Mouse (Mus musculus) heart, embryonic 11.5 days (tissue): ENCODE data around the gene Slc12a4. TPM values are rescaled to one million over a fixed set of nuclear protein-coding genes. Genes with fewer than 3 reads are reported as not detected.
A peak's percentile ranks its signal among the peaks of the same experiment; 100 is the strongest.

ENCODE experiments used
- ATAC-seq: fragments of 200-750 bp; cut with Nextera tagmentation; replicated peaks from 2 replicates; pipeline ENCODE4 v1.8.0; 2017; ENCODE audit warnings: moderate library complexity; ENCODE audit not compliant: insufficient number of reproducible peaks, low FRiP score, low TSS enrichment
- H3K27ac ChIP-seq: fragments of 300-500 bp; sonication (generic); 2 replicates; pipeline ENCODE4 v1.5.1; 2014; ENCODE audit warnings: mild to moderate bottlenecking, low read depth, low read length
- H3K27me3 ChIP-seq: fragments of 300-500 bp; sonication (generic); 2 replicates; pipeline ENCODE4 v1.6.1; 2014; ENCODE audit warnings: mild to moderate bottlenecking, low read length, mixed read lengths; ENCODE audit not compliant: control insufficient read depth, insufficient read depth
- H3K36me3 ChIP-seq: fragments of 300-500 bp; sonication (generic); 2 replicates; pipeline ENCODE4 v1.6.1; 2014; ENCODE audit warnings: mild to moderate bottlenecking, low read length, moderate library complexity, mixed read lengths; ENCODE audit not compliant: control insufficient read depth, insufficient read depth
- H3K4me1 ChIP-seq: fragments of 300-500 bp; sonication (generic); 2 replicates; pipeline ENCODE4 v1.6.1; 2014; ENCODE audit warnings: low read length; ENCODE audit not compliant: control insufficient read depth, insufficient read depth
- H3K4me2 ChIP-seq: fragments of 300-500 bp; sonication (generic); 2 replicates; pipeline ENCODE4 v1.6.1; 2014; ENCODE audit warnings: mild to moderate bottlenecking, moderate library complexity
- H3K4me3 ChIP-seq: fragments of 300-500 bp; sonication (generic); 2 replicates; pipeline ENCODE4 v1.5.1; 2014; ENCODE audit warnings: low read depth, low read length
- H3K9ac ChIP-seq: fragments of 300-500 bp; sonication (generic); 2 replicates; pipeline ENCODE4 v1.6.1; 2014; ENCODE audit warnings: mild to moderate bottlenecking, low read depth, low read length, moderate library complexity
- H3K9me3 ChIP-seq: fragments of 300-500 bp; sonication (generic); replicated peaks from 2 replicates; pipeline ENCODE4 v1.6.1; 2016; ENCODE audit warnings: low read length; ENCODE audit not compliant: control insufficient read depth
- WGBS: fragments of 180-500 bp; shearing (Covaris S2); extraction: QIAGEN DNeasy Blood & Tissue Kit; methylation state at CpG from one replicate; pipeline ENCODE4 v1.1.7; 2014; ENCODE audit not compliant: insufficient replicate concordance; 5-methylcytosine and 5-hydroxymethylcytosine counted together
- polyA plus RNA-seq: library from polyadenylated mRNA; unstranded; fragments of >200 nt; fragmentation: Nextera tagmentation; extraction: Ambion mirVana; gene quantifications from 2 replicates; pipeline ENCODE4 v1.2.1, GENCODE M21; 2014

The Slc12a4 gene
- polyA plus RNA-seq, 1 experiment from 2014 or later: 28.6 TPM

DNA sequence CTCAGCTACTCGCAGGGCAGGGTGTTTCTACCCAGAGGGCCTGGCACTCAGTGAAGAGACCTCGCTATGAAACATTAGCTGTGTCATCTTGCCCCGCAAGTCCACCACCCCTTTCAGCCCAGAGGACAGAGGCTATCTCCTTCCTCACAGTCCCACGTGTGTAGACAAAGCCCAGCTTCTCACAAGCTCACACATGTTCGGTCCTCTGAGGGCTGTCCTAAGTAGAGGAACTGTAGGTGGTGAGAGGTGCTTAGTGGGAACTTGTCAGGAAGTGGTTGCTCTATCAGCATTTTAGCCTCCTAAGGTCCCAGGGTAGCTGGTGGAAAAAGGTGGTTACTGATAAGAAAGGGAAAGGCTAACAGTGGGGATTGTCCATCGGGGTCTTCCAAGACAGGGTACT is 30.8 kb downstream of the Slc12a4 start:
- Histone ChIP-seq H3K27me3 (no peaks in the 10 kb centered on the region), H3K9me3 (no peaks in the 10 kb centered on the region), H3K27ac (no peak overlapping the region), H3K9ac (no peak overlapping the region), H3K4me2 (no peak overlapping the region), H3K4me3 (no peak overlapping the region), H3K36me3 (peaks cover 5% of the 10 kb centered on the region; the same call in 1 of the 2 replicates), H3K4me1 (peaks cover 8% of the 10 kb centered on the region)
- WGBS: 51% methylated on average over 6 of the region's 6 CpGs
- no peak for ATAC-seq

DNA sequence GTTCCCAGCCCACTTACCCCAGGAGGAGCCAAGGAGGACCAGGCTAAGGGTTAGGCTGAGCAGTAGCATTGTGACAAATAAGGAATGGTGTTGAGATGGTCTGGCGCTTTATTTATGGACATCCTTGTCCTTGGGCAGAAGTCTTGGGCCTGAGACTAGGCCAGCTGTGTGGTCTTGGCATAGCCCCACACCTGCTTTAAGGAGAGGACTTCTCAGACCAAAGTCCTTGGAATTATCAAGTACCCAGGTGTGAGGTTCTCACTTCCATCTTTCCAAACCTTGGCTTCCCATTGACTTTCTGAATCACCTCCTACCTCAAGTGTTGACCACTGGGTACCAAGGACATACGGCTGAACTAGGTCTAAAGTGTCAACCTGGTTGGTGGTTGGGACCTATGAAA is 32.1 kb downstream of the Slc12a4 start, which contains the start of gene Ctrl:
Gene Ctrl, minus strand, starts transcription at position 101 of the 400 bp plus-strand sequence.
- no peaks in the 10 kb centered on the region for H3K9me3 ChIP-seq
- no peak within 1 kb of the TSS for H3K4me3 ChIP-seq
- ATAC-seq: no peak
- no peak within 1 kb of the TSS for H3K9ac ChIP-seq
- no peak within 1 kb of the TSS for H3K4me2 ChIP-seq
- no peak within 1 kb of the TSS for H3K27ac ChIP-seq
- WGBS: 87% methylated on average over 2 of the region's 2 CpGs
- peaks cover 8% of the 10 kb centered on the region for H3K4me1 ChIP-seq
- H3K36me3 ChIP-seq: peaks cover 4% of the 10 kb centered on the region; the same call in 1 of the 2 replicates
- H3K27me3 ChIP-seq: no peaks in the 10 kb centered on the region

DNA sequence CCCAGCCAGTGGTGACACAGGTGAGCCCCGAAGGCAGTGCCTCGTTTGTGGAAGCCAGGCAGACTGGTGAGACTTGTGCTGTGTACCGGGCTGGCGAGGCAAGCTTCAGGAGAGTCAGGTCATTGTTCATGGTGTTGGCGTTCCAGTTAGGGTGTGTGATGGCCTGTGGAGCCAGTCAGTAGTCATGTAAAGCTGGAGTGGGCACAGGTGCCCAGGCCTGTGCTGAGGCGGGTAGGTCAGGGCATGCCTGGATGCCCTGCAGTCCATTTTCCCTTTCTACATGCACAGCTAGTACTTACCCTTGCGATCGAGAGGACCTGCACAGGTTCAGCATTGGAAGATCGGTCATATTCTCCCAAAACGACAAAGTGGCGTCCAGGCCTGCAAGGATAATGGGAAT is 33.4 kb downstream of the Slc12a4 start:
- no peak for ATAC-seq
- Histone ChIP-seq H3K36me3 (peaks cover 4% of the 10 kb centered on the region; the same call in 1 of the 2 replicates), H3K27me3 (no peaks in the 10 kb centered on the region), H3K27ac (no peak overlapping the region), H3K4me2 (no peak overlapping the region), H3K9ac (no peak overlapping the region), H3K4me3 (no peak overlapping the region), H3K4me1 (peaks cover 8% of the 10 kb centered on the region), H3K9me3 (no peaks in the 10 kb centered on the region)
- 82% methylated on average over 11 of the region's 11 CpGs for WGBS

DNA sequence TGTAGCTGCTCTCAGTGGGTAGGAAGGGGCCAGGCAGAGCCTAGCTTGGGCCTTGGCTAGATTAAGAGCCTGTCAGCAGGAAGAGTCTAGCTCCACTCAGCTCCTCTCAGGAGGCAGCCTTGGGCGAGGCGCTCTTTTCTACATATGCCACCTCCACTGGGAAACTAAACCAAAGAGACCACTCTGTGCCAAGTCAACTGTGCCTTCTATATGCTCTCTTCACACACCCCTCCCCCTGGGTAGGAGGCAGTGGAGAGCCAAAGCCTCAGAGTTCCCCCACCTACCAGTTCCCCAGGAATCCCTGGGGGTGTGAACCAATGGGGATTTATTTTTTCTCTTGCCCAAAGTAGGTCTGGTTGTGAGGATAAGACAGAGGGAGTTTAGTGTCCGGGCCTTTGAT is 34.6 kb downstream of the Slc12a4 start:
- Histone ChIP-seq H3K27me3 (no peaks in the 10 kb centered on the region), H3K9me3 (no peaks in the 10 kb centered on the region), H3K9ac (no peak overlapping the region), H3K4me3 (no peak overlapping the region), H3K4me2 (no peak overlapping the region), H3K4me1 (peaks cover 4% of the 10 kb centered on the region), H3K27ac (no peak overlapping the region), H3K36me3 (peaks cover 4% of the 10 kb centered on the region; the same call in 1 of the 2 replicates)
- WGBS: 83% methylated on average over 3 of the region's 3 CpGs
- ATAC-seq: no peak

DNA sequence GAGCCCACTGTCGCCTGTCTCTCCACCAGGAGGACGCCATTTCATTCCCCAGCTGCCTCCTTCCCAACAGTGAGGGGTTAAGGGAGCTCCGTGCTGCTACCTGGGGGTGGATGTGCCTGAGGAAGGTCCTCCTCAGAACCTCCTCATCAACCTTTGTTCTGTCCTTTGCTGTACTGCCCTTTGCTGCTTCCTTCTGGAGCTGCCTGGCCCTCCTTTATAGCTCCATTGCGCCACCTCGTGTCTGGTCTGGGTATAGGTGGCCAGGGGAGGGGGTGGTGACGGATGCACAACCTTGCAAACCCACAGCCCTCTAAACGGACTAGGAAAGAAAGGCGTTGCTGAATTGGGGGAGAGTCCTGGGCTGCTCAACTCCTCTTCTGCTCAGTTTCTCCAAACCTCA is 35.3 kb downstream of the Slc12a4 start:
- no peak for ATAC-seq
- Histone ChIP-seq H3K4me1 (no peaks in the 10 kb centered on the region), H3K36me3 (peaks cover 4% of the 10 kb centered on the region; the same call in 1 of the 2 replicates), H3K4me3 (no peak overlapping the region), H3K9me3 (no peaks in the 10 kb centered on the region), H3K4me2 (no peak overlapping the region), H3K27me3 (no peaks in the 10 kb centered on the region), H3K27ac (no peak overlapping the region), H3K9ac (peak overlapping the region; percentile 23; the same call in 1 of the 2 replicates)
- 16% methylated on average over 8 of the region's 8 CpGs for WGBS

DNA sequence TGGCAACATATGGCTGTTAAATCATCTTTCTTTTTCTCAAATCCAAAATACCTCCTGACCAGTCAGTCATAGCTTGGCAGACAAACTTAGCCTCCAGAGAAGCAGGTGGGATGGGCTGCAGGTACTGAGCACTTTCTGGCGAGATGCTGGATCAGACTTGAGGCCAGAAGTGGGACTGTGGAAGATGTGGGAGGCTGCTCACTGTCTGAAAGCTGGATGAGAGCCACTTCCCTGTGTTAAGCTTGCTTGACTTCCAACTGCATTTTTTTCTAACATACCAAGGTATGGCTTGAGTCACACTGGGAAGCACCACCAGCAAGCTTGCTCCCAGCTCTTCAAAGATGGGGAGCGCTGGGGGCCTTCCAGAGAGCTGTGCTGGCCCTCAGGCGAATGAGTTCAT is 40.8 kb downstream of the Slc12a4 start:
- Histone ChIP-seq H3K27me3 (no peaks in the 10 kb centered on the region), H3K4me2 (no peak overlapping the region), H3K27ac (no peak overlapping the region), H3K9ac (no peak overlapping the region), H3K9me3 (no peaks in the 10 kb centered on the region), H3K4me3 (no peak overlapping the region), H3K4me1 (0 out of 2 replicates have a peak, but pooled peaks cover 4% of the 10 kb centered on the region), H3K36me3 (peaks cover 4% of the 10 kb centered on the region; the same call in 1 of the 2 replicates)
- 68% methylated on average over 3 of the region's 3 CpGs for WGBS
- ATAC-seq: no peak

DNA sequence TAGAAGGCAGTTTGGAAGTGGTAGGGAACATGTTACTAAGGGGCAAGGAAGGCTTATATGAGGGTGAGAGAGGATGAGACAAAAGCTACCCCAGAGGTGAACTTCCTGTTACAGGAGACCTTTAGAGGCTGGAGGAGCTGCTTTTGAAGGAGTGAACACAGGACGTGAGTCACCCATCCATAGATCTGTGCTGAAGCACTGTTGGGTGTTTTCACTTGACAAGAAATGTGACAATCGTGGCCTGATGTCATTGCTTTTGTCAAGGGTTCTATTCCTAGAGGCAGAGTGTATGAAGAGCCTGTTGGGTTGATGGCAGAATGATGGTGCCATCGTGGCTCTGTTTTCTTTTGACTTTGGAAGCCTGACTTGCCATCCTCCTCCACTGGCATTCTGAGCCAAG is 46.5 kb downstream of the Slc12a4 start:
- WGBS: 73% methylated on average over 3 of the region's 3 CpGs
- ATAC-seq: no peak

DNA sequence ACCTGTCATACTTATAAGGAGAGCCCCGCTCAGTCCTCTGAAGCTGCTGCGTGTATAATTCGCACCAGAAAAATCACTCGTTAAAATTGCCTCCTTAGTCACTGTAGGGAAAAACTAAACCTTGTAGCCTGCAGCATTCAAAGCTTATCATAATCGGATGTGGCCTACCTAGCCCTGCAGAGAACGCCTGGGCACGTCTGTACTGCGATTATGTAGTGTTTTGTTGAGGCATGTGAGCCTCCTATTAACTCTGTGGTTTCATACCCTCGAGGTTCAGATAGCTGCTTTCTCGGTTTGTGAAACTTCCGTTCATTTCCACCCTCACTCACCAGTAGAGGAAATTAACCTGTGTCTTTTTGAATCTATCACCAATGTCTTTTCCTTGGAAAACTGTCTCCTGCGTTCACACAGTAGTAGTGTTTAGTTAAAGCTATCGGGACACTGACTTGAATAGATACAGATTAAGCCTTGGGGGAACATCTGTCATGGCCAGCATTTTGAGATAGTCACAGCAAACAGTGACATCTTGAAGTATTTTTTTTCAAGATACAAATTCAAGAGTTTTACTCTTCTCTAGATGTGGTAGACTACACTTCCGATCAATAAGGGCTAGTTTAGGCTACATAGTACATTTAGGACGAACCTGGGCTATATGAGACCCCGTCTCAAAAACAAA is 64.8 kb downstream of the Slc12a4 start:
- Histone ChIP-seq H3K27me3 (no peaks in the 10 kb centered on the region), H3K27ac (peak overlapping the region; percentile 82), H3K9me3 (no peaks in the 10 kb centered on the region), H3K9ac (peak overlapping the region; percentile 100), H3K4me2 (peak overlapping the region; percentile 92), H3K4me1 (peaks cover 5% of the 10 kb centered on the region), H3K4me3 (peak overlapping the region; percentile 79), H3K36me3 (no peaks in the 10 kb centered on the region)
- 29% methylated on average over 16 of the region's 16 CpGs for WGBS
- no peak for ATAC-seq

More for the DNA sequence above, 46.5 kb downstream of the Slc12a4 start:
- peaks cover 3% of the 10 kb centered on the region; the same call in 1 of the 2 replicates for H3K36me3 ChIP-seq
- no peaks in the 10 kb centered on the region for H3K9me3 ChIP-seq
- no peaks in the 10 kb centered on the region for H3K27me3 ChIP-seq
- H3K4me1 ChIP-seq: 0 out of 2 replicates have a peak, but pooled peaks cover 4% of the 10 kb centered on the region
- H3K9ac ChIP-seq: no peak overlapping the region
- H3K27ac ChIP-seq: no peak overlapping the region
- no peak overlapping the region for H3K4me2 ChIP-seq
- no peak overlapping the region for H3K4me3 ChIP-seq
